19 mouse cellular contexts compared by ENCODE assay signal in the genomic region with DNA sequence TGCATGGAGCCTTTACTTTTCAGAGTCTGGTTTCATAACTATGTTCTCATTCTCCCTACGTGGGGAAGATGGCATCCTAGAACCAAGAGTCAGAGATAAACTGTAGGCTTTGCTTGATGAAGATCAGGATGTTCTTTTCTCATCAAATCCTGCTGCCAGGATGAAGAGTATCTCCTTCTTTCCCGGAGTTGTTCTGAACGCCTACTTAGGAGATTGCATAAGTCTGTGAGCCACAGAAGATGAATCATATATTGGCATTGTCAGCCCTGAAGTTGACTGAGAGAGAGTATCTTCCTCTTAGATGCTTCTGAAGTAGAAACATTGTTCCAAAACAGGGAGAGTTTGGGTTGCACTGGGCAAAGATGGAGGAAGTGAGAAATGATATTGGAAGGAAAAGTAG.
DNase-seq lines count a peak whose midpoint lies in the region.
"Had no signal": no experiment of that assay in that cellular context is flagged by ENCODE, and none has a peak within 500 bp of the region (broad histone marks: within the 10 kb centered on the region; RNA-seq: fewer than 3 reads in every experiment).

No protein-coding gene starts in this region.

- DNase-seq in frontal cortex, adult 2 months (ENCODE audit: extremely low spot score in 1 of 2, low spot score in 1 of 2) = peak; percentile 58 to 67
- no peak for DNase-seq in frontal cortex, postnatal 14 days (ENCODE audit: low spot score in 2 of 2)
- peak; percentile 12 to 17 for DNase-seq in left cerebral cortex, adult 18-20 months (ENCODE audit: low spot score in 2 of 2)
- DNase-seq in left cerebral cortex, postnatal 4 days = no peak
- DNase-seq in 3T3-L1 (ENCODE audit: low read depth, low spot score) = peak; percentile 5
- DNase-seq in left cerebral cortex, adult 9 months (ENCODE audit: low spot score in 2 of 2) = peak; percentile 40 to 43
- DNase-seq in liver = no peak
- no peak for DNase-seq in heart, adult 8-10 months (ENCODE audit: low spot score)
- DNase-seq: adrenal gland, postnatal 25 days; cerebellum, adult 2 months; cerebellum, postnatal 25 days; heart, adult 2 months; heart, postnatal 14 days; kidney, adult 18-20 months; kidney, postnatal 36 days; lung, embryonic 14.5 days; lung, postnatal 14 days; thymus, adult 2 months; thymus, postnatal 36 days had no signal

- intact Hi-C loops in left cerebral cortex, postnatal 4 days (cut with DNase I) = no loop called here

Comparison
In these comparisons a context has a peak if more than half of its experiments do, and no peak if none do; other contexts are left out.
1. DNase-seq: peak in frontal cortex, adult 2 months (2 of 2), left cerebral cortex, adult 18-20 months (2 of 2), 3T3-L1 (single experiment) and left cerebral cortex, adult 9 months (2 of 2); none in frontal cortex, postnatal 14 days (0 of 2), left cerebral cortex, postnatal 4 days (single experiment), liver (single experiment) and heart, adult 8-10 months (single experiment).